Mouse (Mus musculus): ENCODE results near the gene Trim40.

Trim40 gene

GRCm38 (mm10) chr17:36843696-36844095, 46.2 kb downstream of the Trim40 start:
- in situ Hi-C loops (cut with MseI, MboI), result no loop called here

DNA sequence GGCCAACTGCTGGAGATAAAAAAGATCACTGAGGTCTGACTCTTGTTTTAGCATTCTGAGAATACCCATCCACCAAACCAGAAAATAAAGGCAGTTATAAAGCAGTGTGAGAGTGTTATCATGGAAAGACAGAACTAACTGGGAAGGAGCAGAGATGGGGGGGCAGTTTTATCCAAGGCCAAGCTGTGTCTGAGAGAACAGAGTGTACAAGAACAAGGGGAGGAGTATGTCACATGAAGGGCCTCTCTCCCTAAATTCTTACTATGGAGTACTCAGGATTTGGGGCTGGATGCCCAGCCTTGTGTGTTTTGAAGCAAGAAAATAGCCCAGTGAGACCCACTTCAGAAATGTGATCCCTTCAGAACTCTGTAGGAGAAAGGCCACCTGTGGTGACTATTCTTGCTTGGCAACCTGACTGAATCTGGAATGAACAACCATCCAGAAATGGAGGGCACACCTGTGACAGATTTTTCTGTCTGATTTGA, 48.9 kb downstream of the Trim40 start:
- in situ Hi-C loops (cut with MseI, MboI), result no loop called here

- in situ Hi-C loops (cut with MseI, MboI), result no loop called here
These were observed 50.0 kb downstream of the Trim40 start for GRCm38 (mm10) chr17:36839931-36840330.

DNA sequence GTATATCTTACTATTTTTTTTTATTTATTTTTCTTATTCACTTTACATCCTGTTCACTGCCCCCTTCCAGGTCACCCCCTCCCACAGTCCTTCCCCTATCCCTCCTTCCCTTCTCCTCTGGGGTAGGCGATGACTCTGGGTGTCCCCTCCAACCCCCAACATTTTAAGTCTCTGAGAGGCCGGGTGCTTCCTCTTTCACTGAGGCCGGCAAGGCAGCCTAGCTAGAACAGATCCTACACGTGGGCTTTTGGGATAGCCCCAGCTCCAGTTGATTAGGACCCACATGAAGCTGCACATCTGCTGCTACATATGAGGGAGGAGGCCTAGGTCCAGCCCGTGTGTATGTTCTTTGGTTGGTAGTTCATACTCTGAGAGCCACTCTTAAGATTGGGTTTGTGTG, 50.9 kb downstream of the Trim40 start:
- in situ Hi-C loops (cut with MseI, MboI), result no loop called here

DNA sequence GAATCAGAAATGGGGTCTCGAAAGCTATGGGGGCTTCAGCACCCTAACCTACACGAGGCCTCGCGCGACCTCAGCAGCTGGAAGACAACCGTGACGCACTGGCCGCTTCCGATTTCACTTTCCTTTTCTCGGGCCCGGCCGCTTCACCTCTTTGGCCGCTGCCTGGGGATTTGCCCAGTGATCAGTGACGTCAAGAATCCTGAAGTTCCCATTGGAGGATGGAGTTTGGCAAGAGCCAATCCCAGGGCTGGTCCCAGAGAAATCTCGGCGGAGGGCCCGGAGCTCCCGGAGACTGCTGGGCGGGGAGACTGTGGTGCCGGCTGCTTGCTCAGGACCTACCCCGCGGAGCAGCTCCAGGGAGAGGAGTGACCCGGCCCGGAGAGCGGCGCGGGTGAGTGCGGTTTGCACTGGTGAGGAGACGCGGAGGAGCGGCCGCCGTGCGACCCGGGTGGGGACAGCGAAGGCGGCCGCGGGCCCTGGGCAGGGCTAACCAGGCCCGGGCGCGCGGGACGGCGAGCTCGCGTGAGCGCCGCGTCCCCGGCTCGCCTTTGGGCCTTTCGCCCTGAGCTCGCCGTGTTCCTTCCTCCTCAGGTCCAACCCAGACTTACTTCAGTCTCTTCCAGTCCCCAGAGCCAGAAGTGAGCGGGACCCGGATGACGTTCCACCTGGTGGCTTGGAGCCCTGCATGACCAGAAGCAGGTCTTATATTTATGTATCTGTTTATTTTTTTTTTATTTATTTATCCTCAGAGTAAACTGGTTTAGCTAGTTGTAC, 52.9 kb downstream of the Trim40 start, which contains the start of gene Trim26:
Gene Trim26 (plus strand): TSS at position 261 of the 774 bp plus-strand sequence.
- in situ Hi-C loops (cut with MseI, MboI), result no loop called here

DNA sequence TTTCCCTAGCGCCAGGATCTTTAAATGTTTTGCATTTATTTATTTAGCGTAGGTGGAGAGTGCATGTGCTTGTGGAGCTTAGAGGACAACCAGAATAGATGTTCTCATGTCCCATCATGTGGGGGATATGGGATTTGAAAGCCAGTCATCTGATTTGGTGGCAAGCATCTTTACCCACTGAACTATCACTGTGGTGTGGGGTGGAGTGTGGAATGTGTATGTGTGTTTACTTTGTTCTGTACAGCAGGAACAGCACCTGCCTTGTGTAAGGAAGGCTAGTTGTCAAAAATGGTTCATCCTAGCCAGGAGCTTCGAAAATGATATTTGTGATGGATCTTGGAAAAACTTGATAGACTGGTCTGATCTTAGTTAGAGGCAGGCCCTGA, 53.5 kb downstream of the Trim40 start:
- in situ Hi-C loops (cut with MseI, MboI), result no loop called here

DNA sequence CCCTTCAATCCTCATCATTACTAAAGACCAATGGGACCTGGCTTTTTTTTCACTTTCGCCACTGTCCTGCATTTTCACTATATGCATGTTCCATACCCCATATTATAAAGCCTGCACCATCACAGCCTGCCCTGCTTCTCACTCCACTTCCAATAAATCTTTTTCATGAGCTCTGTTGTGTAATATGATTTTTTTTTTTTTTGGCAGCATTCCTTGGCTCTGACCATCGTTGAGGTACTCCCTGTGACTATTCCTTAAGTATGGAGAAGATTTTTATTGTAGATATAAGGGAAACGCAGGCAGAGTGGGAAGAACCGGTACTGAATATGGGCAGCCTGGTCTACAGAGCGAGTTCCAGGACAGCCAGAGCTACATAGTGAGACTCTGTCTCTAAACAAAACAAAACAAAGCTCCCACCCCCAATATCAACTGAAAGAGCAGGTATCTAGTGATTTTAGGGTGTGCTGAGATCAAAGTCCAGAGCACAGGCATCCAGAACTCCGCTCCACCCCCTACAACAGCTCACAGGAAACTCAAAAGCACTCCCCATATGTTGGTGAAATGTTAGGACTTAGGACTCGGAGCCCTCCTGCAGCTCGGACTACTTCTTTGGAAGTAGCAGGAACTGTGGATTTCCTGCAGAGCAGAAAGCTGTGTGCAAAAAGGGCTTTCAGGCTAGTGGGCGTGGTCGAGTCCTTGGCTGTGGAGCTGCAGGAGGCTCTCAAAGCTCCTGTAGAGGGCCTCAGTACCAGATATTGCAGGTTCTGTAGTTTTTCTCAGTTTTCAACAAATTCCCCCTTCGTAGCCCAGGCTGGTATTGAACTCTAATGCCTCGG, 54.1 kb downstream of the Trim40 start:
- in situ Hi-C loops (cut with MseI, MboI), result no loop called here

- in situ Hi-C loops (cut with MseI, MboI), result no loop called here
These were observed 57.2 kb downstream of the Trim40 start for GRCm38 (mm10) chr17:36832694-36833093.

Data from mouse trophoblast stem cell (cell line).